Mouse (Mus musculus): ENCODE data around the gene Taar8c.
"Not testable (repeated sequence)": the region's sequence is repeated elsewhere in the genome, so short reads cannot be mapped to it uniquely, and the experiment has no call there.

Taar8c gene

DNA sequence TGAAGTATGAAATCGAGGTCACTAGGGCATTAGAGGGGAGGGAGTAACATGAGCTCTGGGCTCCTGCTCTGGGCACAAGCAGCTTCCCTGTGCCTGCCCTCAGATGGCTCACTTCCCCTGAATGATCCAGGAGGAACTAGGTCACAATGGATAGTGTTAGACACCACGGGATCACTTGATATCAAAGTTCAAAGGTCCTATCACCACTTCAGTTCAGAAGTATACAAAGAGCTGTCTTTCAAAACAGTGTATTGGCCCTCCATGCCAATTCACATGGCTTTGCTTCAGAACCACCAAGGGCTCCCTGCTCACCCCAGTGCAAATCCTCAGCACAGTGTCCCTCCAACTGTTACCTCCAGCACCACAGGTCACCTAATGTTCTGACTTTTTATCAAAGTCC, 27.0 kb downstream of the Taar8c start:
- not testable (repeated sequence) for DNase-seq (ENCODE audit: low read depth, low spot score)

DNA sequence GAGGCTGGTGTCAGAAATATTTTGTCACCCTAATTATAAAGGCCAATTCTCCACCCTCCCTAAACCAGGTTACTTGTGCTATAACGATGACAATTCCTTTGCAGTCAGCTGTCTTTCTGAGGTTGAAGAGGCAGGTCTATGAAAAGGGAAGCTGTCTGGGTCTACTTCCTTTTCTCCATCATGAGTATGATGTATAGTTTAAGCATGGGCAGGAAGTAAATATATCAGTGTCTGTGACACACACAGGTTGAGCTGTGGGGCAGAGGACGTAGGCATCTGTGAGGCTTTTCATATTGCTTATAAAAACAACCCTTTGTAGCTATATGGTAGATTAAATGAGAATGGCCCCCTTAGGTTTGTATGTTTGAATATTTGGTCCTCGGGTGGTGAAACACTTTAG, 42.7 kb downstream of the Taar8c start:
- no peak for DNase-seq (ENCODE audit: low read depth, low spot score)

DNA sequence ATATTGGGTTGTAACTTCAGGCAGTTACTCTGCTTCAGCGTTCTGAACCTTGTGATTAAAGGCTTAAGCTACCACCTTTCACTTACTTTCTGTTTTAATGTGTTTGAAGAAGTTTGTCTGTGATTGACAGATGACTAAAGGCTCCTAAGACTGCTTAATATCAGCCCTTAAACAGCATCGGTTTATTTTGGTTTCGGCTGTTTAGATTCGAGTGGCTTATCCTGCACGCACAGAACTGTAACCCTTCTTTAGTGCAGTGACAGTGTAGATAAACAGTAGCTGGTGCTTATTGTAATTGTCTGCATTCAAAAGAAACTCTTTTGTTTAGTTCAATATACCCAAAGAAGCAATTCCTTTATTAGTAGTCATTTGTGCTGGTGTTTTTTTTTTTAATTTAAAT, 49.7 kb downstream of the Taar8c start:
- no peak for DNase-seq (ENCODE audit: low read depth, low spot score)

All from retina, adult 2 months (tissue).